Mouse (Mus musculus) cerebellum, adult 2 months (tissue): ENCODE results near the gene Cfap58.

Experiments
- CTCF ChIP-seq: fragments of 200-500 bp; IDR thresholded peaks from 2 replicates; pipeline ENCODE4 v1.5.1; 2011; ENCODE audit warnings: low read depth, mild to moderate bottlenecking, control low read depth, low read length, moderate library complexity, borderline replicate concordance; ENCODE audit not compliant: insufficient read depth
- POLR2A ChIP-seq: fragments of 200-500 bp; IDR thresholded peaks from 2 replicates; pipeline ENCODE4 v1.6.1; 2011; ENCODE audit warnings: low read length, control low read depth, borderline replicate concordance; ENCODE audit not compliant: insufficient read depth

DNA sequence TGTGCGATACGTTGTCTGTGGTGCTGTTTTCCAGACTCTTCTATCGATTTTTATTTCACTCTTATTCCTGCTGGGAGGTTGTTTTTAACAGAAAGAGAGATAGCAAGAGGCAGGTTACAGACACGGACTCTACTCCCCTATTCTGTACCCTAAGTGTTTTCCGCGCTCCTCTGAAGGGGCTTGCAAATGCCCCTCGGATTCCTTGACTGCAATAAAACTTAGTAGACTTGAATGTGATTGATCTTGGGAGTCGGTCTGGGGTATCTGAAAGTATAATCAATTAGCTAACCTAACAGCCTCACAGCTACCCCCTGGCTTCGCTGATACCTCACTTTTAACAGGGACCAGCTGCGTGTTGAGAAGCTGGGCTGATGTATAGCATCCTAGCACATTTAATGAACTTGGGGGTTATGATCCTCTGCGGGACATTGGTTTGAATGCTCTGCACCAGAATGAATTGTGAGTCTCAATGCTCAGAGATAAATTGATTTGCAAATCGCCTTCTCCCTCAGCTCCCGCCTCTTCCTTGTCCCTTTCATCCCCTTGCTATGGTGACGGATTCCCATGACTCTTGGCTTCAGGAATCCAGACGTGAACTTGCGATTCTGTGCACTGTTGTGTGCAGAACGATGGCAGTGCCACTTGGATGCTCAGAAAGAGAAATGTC, 31.7 kb downstream of the Cfap58 start:
- TF ChIP-seq CTCF (no peak), POLR2A (no peak)
